Mouse (Mus musculus): Measurements from ENCODE around the gene Arhgef16.

- TF ChIP-seq POLR2A (IDR thresholded peaks at IDR 0.05; ENCODE audit: insufficient read depth, low read depth, low read length) (no peak), CTCF (IDR thresholded peaks at IDR 0.05; ENCODE audit: insufficient read depth, low read depth, low read length) (no peak)
These were observed 23.9 kb upstream of the Arhgef16 start for GRCm38 (mm10) chr4:154325410-154325809.
